Mouse (Mus musculus) limb, embryonic 12.5 days (tissue): ENCODE results near the gene Tmpo. TPM values are rescaled to one million over a fixed set of nuclear protein-coding genes. Genes with fewer than 3 reads are reported as not detected.
A peak's percentile ranks its signal among the peaks of the same experiment; 100 is the strongest.

Source experiments
- ATAC-seq: fragments of 200-750 bp; cut with Nextera tagmentation; 2 replicates; pipeline ENCODE4 v1.8.0; 2017; ENCODE audit warnings: low read depth, moderate TSS enrichment; ENCODE audit not compliant: insufficient number of reproducible peaks, insufficient read depth, low FRiP score, low TSS enrichment
- H3K27ac ChIP-seq: fragments of 300-500 bp; sonication (generic); 2 replicates; pipeline ENCODE4 v1.5.1; 2016; ENCODE audit warnings: mild to moderate bottlenecking, moderate library complexity
- H3K27me3 ChIP-seq: fragments of 300-500 bp; sonication (generic); 2 replicates; pipeline ENCODE4 v1.6.1; 2016; ENCODE audit warnings: mild to moderate bottlenecking, moderate library complexity
- H3K36me3 ChIP-seq: fragments of 300-500 bp; sonication (generic); 2 replicates; pipeline ENCODE4 v1.6.1; 2016; ENCODE audit warnings: mild to moderate bottlenecking, moderate library complexity
- H3K4me1 ChIP-seq: fragments of 300-500 bp; sonication (generic); replicated peaks from 2 replicates; pipeline ENCODE4 v1.6.1; 2016
- H3K4me2 ChIP-seq: fragments of 300-500 bp; sonication (generic); 2 replicates; pipeline ENCODE4 v1.6.1; 2016; ENCODE audit warnings: mild to moderate bottlenecking, moderate library complexity
- H3K4me3 ChIP-seq: fragments of 300-500 bp; sonication (generic); replicated peaks from 2 replicates; pipeline ENCODE4 v1.5.1; 2016; ENCODE audit warnings: mild to moderate bottlenecking
- H3K9ac ChIP-seq: fragments of 300-500 bp; sonication (generic); replicated peaks from 2 replicates; pipeline ENCODE4 v1.6.1; 2016; ENCODE audit warnings: mild to moderate bottlenecking, moderate library complexity
- H3K9me3 ChIP-seq: fragments of 300-500 bp; sonication (generic); 2 replicates; pipeline ENCODE4 v1.6.1; 2016; ENCODE audit warnings: mild to moderate bottlenecking, moderate library complexity
- WGBS: fragments of 180-500 bp; shearing (Covaris S2); methylation state at CpG from one replicate; pipeline ENCODE4 v1.1.7; 2016; 5-methylcytosine and 5-hydroxymethylcytosine counted together
- polyA plus RNA-seq: library from polyadenylated mRNA; unstranded; fragments of >200 nt; fragmentation: Nextera tagmentation; extraction: Ambion mirVana; gene quantifications from 2 replicates; pipeline ENCODE4 v1.2.1, GENCODE M21; 2016

Tmpo gene
- polyA plus RNA-seq, 1 experiment from 2014 or later = 444 TPM

GRCm38 (mm10) chr10:91153894-91154503 lies 27.1 kb downstream of the Tmpo start:
- H3K4me1 ChIP-seq = no peaks in the 10 kb centered on the region
- peaks cover 97% of the 10 kb centered on the region for H3K36me3 ChIP-seq
- no peaks in the 10 kb centered on the region for H3K27me3 ChIP-seq
- no peak overlapping the region for H3K4me2 ChIP-seq
- no peak overlapping the region for H3K9ac ChIP-seq
- no peak for ATAC-seq
- H3K9me3 ChIP-seq = no peaks in the 10 kb centered on the region
- 93% methylated on average over 10 of the region's 10 CpGs for WGBS
- no peak overlapping the region for H3K27ac ChIP-seq
- H3K4me3 ChIP-seq = no peak overlapping the region

GRCm38 (mm10) chr10:91145413-91145812 lies 35.7 kb downstream of the Tmpo start:
- no peaks in the 10 kb centered on the region for H3K9me3 ChIP-seq
- H3K36me3 ChIP-seq = peaks cover 50% of the 10 kb centered on the region
- no peak overlapping the region for H3K4me2 ChIP-seq
- no peak overlapping the region for H3K9ac ChIP-seq
- ATAC-seq = no peak
- no peak overlapping the region for H3K4me3 ChIP-seq
- no peaks in the 10 kb centered on the region for H3K4me1 ChIP-seq
- 95% methylated on average over 7 of the region's 7 CpGs for WGBS
- no peak overlapping the region for H3K27ac ChIP-seq
- no peaks in the 10 kb centered on the region for H3K27me3 ChIP-seq

DNA sequence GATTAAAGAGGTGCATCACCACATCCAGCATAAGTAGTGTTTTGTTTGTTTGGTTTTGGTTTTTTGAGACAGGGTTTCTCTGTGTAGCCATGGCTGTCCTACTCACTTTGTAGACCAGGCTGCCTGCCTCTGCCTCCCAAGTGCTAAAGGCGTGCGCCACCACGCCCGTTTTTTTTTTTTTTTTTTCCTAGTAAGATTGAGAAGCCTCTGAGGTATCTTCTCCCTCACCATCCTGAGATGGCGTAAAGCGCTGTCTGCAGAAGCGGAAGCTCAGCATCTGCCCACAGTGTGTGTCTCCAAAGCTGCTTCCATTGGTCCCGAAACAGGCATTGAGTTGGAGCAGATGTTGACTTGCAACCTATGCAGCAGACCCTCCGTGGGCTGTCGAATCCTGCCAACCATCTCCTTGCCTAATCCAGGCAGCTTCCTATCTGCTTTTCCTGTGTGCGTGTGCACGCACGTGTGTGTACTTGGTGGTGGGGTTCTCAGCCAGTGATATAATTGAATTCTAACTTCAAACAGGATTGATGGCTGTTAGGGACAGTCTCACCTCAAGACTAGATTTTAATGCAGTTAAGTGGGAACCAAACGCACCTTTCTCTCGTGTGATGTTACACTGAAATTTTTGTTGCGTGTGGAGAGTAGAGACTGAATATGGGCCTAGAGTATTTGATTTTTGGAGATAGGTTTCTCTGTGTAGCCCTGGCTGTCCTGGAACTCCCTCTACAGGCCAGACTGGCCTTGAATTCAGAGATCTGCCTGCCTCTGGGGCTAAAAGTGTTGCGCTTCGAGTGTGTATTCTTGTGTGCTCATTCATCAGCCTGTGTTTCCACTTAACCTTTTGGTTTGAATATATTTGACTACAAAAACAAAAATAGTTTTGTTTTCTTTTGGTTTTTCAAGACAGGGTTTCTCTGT lies 37.5 kb downstream of the Tmpo start:
- Histone ChIP-seq H3K4me1 (no peaks in the 10 kb centered on the region), H3K27ac (peak overlapping the region; percentile 29; the same call in 1 of the 2 replicates), H3K9ac (no peak overlapping the region), H3K36me3 (peaks cover 31% of the 10 kb centered on the region), H3K9me3 (no peaks in the 10 kb centered on the region), H3K4me3 (no peak overlapping the region), H3K4me2 (no peak overlapping the region), H3K27me3 (no peaks in the 10 kb centered on the region)
- ATAC-seq = no peak
- WGBS = 72% methylated on average over 18 of the region's 18 CpGs

GRCm38 (mm10) chr10:91142654-91143191 lies 38.4 kb downstream of the Tmpo start:
- H3K27ac ChIP-seq = peak overlapping the region; percentile 23; the same call in 1 of the 2 replicates
- no peak for ATAC-seq

GRCm38 (mm10) chr10:91141564-91141963 lies 39.6 kb downstream of the Tmpo start:
- WGBS = 48% methylated on average over 2 of the region's 2 CpGs
- ATAC-seq = no peak

More at GRCm38 (mm10) chr10:91142654-91143191, 38.4 kb downstream of the Tmpo start:
- WGBS = 70% methylated on average over 10 of the region's 10 CpGs
- Histone ChIP-seq H3K4me1 (no peaks in the 10 kb centered on the region), H3K36me3 (peaks cover 26% of the 10 kb centered on the region), H3K4me2 (no peak overlapping the region), H3K9me3 (no peaks in the 10 kb centered on the region), H3K4me3 (no peak overlapping the region), H3K27me3 (no peaks in the 10 kb centered on the region), H3K9ac (no peak overlapping the region)

DNA sequence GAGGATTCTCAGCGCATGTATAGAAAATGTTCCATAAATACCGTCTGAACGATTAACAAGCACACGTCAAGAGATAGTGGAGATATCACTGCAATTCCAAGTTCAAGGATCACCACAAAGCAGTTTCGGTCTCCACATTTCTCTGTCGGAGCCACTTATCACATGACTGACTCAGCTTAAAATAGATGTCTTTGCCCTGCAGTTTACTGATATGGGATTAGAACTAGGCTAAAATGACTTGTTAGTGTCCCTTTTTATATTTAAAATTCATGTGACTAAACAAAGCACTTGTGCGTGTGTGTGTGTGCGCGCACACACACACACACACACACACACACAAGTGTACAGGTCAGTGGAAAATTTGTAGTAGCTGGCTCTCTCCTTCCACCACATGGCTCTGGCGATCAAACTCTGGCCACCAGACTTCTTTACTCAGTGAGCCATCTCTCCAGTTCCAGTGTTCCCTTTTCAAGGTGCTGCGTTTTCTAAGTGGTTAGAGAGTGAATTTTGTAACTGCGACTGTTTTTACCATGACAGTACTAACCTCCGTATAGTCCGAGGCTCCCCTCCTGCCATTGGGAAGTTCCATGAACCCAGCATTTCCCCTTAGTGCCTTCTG lies 41.9 kb downstream of the Tmpo start:
- H3K9ac ChIP-seq = no peak overlapping the region
- no peaks in the 10 kb centered on the region for H3K36me3 ChIP-seq
- WGBS = 91% methylated on average over 14 of the region's 14 CpGs

More at GRCm38 (mm10) chr10:91141564-91141963, 39.6 kb downstream of the Tmpo start:
- Histone ChIP-seq H3K36me3 (peaks cover 16% of the 10 kb centered on the region), H3K4me3 (no peak overlapping the region), H3K27ac (no peak overlapping the region), H3K4me1 (no peaks in the 10 kb centered on the region), H3K27me3 (no peaks in the 10 kb centered on the region), H3K9ac (no peak overlapping the region), H3K9me3 (no peaks in the 10 kb centered on the region), H3K4me2 (no peak overlapping the region)

DNA sequence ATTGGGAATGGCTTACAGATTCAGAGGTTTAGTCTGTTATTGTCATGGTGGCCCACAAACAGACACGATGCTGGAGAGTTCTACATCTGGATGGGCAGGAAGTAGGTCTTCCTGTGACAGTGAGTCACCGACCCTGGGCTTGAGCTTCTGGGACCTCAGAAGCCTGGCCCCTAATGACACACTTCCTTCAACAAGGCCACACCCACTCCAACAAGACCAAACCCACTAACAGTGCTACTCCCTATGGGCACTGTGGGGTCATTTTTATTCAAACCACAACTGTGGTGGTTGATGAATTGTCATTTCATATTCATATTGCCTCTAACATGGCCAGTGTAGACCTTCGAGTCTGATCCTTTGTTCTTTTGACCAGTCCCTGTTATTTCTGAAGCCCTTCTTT lies 42.8 kb downstream of the Tmpo start:
- no peak overlapping the region for H3K4me2 ChIP-seq
- H3K9ac ChIP-seq = no peak overlapping the region
- no peaks in the 10 kb centered on the region for H3K9me3 ChIP-seq
- no peaks in the 10 kb centered on the region for H3K4me1 ChIP-seq
- no peak overlapping the region for H3K27ac ChIP-seq
- no peaks in the 10 kb centered on the region for H3K27me3 ChIP-seq
- no peaks in the 10 kb centered on the region for H3K36me3 ChIP-seq
- WGBS = 85% methylated on average over 3 of the region's 3 CpGs
- no peak overlapping the region for H3K4me3 ChIP-seq
- ATAC-seq = no peak

More for the DNA sequence above, 41.9 kb downstream of the Tmpo start:
- Histone ChIP-seq H3K27ac (no peak overlapping the region), H3K9me3 (no peaks in the 10 kb centered on the region), H3K27me3 (no peaks in the 10 kb centered on the region), H3K4me1 (no peaks in the 10 kb centered on the region), H3K4me3 (no peak overlapping the region), H3K4me2 (no peak overlapping the region)
- ATAC-seq = no peak

GRCm38 (mm10) chr10:91137400-91137799 lies 43.7 kb downstream of the Tmpo start:
- Histone ChIP-seq H3K9me3 (no peaks in the 10 kb centered on the region), H3K4me1 (no peaks in the 10 kb centered on the region), H3K27me3 (no peaks in the 10 kb centered on the region), H3K9ac (no peak overlapping the region), H3K4me2 (no peak overlapping the region), H3K36me3 (no peaks in the 10 kb centered on the region), H3K4me3 (no peak overlapping the region), H3K27ac (no peak overlapping the region)
- 84% methylated on average over 9 of the region's 9 CpGs for WGBS
- no peak for ATAC-seq

- Histone ChIP-seq H3K4me1 (no peaks in the 10 kb centered on the region), H3K4me2 (no peak overlapping the region), H3K27ac (no peak overlapping the region), H3K9me3 (no peaks in the 10 kb centered on the region), H3K9ac (no peak overlapping the region), H3K36me3 (no peaks in the 10 kb centered on the region), H3K4me3 (no peak overlapping the region), H3K27me3 (no peaks in the 10 kb centered on the region)
- WGBS = 93% methylated on average over 7 of the region's 7 CpGs
- no peak for ATAC-seq
These were observed 45.7 kb downstream of the Tmpo start for GRCm38 (mm10) chr10:91135302-91135972.

DNA sequence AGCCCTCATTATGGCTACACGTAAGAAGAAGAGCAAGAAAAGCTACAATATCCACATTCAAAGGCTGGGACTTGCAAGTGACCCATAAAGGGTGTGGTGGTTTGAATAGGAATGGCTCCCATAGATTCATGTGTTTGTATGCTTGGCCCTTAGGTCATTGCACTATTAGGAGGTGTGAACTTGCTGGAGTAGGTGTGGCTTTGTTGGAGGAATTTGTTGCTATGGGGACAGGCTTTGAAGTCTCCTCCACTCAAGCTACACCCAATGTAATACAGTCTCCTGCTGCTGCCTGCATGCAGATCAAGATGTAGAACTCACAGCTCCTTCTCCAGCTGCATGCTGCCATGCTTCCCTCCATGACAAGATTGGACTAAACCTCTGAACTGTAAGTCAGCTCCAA lies 49.5 kb downstream of the Tmpo start:
- WGBS = 83% methylated on average over 1 of the region's 1 CpGs
- H3K4me2 ChIP-seq = no peak overlapping the region

More for the DNA sequence above, 49.5 kb downstream of the Tmpo start:
- no peak overlapping the region for H3K27ac ChIP-seq
- H3K9ac ChIP-seq = no peak overlapping the region
- H3K4me3 ChIP-seq = no peak overlapping the region
- no peaks in the 10 kb centered on the region for H3K36me3 ChIP-seq
- H3K4me1 ChIP-seq = no peaks in the 10 kb centered on the region
- H3K9me3 ChIP-seq = no peaks in the 10 kb centered on the region
- no peak for ATAC-seq
- no peaks in the 10 kb centered on the region for H3K27me3 ChIP-seq
